Mouse (Mus musculus) midbrain, embryonic 11.5 days (tissue): ENCODE data around the gene Mecr. TPM values are rescaled to one million over a fixed set of nuclear protein-coding genes. Genes with fewer than 3 reads are reported as not detected.

ENCODE experiments used
- ATAC-seq: fragments of 200-750 bp; cut with Nextera tagmentation; 2 replicates; pipeline ENCODE4 v1.8.0; 2017; ENCODE audit warnings: moderate TSS enrichment, moderate library complexity; ENCODE audit not compliant: low FRiP score
- DNase-seq: peaks from one replicate; pipeline ENCODE4 v3.0.0; 2015; ENCODE audit warnings: low spot score; ENCODE audit errors: missing footprints
- H3K27ac ChIP-seq: fragments of 300-500 bp; sonication (generic); 2 replicates; pipeline ENCODE4 v1.5.1; 2014; ENCODE audit warnings: low read depth, low read length
- H3K27me3 ChIP-seq: fragments of 300-500 bp; sonication (generic); 2 replicates; pipeline ENCODE4 v1.6.1; 2014; ENCODE audit warnings: mild to moderate bottlenecking, low read length, moderate library complexity, mixed read lengths; ENCODE audit not compliant: control insufficient read depth, insufficient read depth
- H3K36me3 ChIP-seq: fragments of 300-500 bp; sonication (generic); 2 replicates; pipeline ENCODE4 v1.6.1; 2014; ENCODE audit warnings: mild to moderate bottlenecking, low read length, moderate library complexity, mixed read lengths; ENCODE audit not compliant: control insufficient read depth, insufficient read depth
- H3K4me1 ChIP-seq: fragments of 300-500 bp; sonication (generic); 2 replicates; pipeline ENCODE4 v1.6.1; 2014; ENCODE audit warnings: low read length; ENCODE audit not compliant: control insufficient read depth, insufficient read depth
- H3K4me2 ChIP-seq: fragments of 300-500 bp; sonication (generic); 2 replicates; pipeline ENCODE4 v1.6.1; 2014; ENCODE audit warnings: mild to moderate bottlenecking, moderate library complexity
- H3K4me3 ChIP-seq: fragments of 300-500 bp; sonication (generic); 2 replicates; pipeline ENCODE4 v1.5.1; 2014; ENCODE audit warnings: low read depth, low read length
- H3K9ac ChIP-seq: fragments of 300-500 bp; sonication (generic); 2 replicates; pipeline ENCODE4 v1.6.1; 2014; ENCODE audit warnings: low read length
- H3K9me3 ChIP-seq: fragments of 300-500 bp; sonication (generic); 2 replicates; pipeline ENCODE4 v1.6.1; 2016; ENCODE audit warnings: low read length; ENCODE audit not compliant: control insufficient read depth
- WGBS: fragments of 180-500 bp; shearing (Covaris S2); extraction: QIAGEN DNeasy Blood & Tissue Kit; methylation state at CpG from one replicate; pipeline ENCODE4 v1.1.7; 2014; 5-methylcytosine and 5-hydroxymethylcytosine counted together
- polyA plus RNA-seq: library from polyadenylated mRNA; unstranded; fragments of >200 nt; fragmentation: Nextera tagmentation; extraction: Ambion mirVana; gene quantifications from 2 replicates; pipeline ENCODE4 v1.2.1, GENCODE M21; 2014

Gene Mecr
- polyA plus RNA-seq, 1 experiment from 2014 or later: 40.3 TPM

- DNase-seq (no peak), ATAC-seq (no peak)
- peaks cover 46% of the 10 kb centered on the region for H3K36me3 ChIP-seq
- H3K4me1 ChIP-seq: no peaks in the 10 kb centered on the region
- H3K4me3 ChIP-seq: no peak overlapping the region
- WGBS: 96% methylated on average over 5 of the region's 5 CpGs
- H3K9ac ChIP-seq: no peak overlapping the region
- no peaks in the 10 kb centered on the region for H3K9me3 ChIP-seq
- no peak overlapping the region for H3K27ac ChIP-seq
- H3K27me3 ChIP-seq: no peaks in the 10 kb centered on the region
- no peak overlapping the region for H3K4me2 ChIP-seq
Observed at GRCm38 (mm10) chr4:131897109-131897508, 53.8 kb downstream of the Mecr start.

GRCm38 (mm10) chr4:131897787-131898186 lies 54.5 kb downstream of the Mecr start:
- no peaks in the 10 kb centered on the region for H3K9me3 ChIP-seq
- H3K36me3 ChIP-seq: peaks cover 47% of the 10 kb centered on the region
- no peak overlapping the region for H3K4me3 ChIP-seq
- H3K4me1 ChIP-seq: no peaks in the 10 kb centered on the region
- WGBS: 97% methylated on average over 8 of the region's 8 CpGs
- DNase-seq: no peak
- no peak for ATAC-seq
- no peaks in the 10 kb centered on the region for H3K27me3 ChIP-seq
- H3K27ac ChIP-seq: no peak overlapping the region
- no peak overlapping the region for H3K4me2 ChIP-seq
- H3K9ac ChIP-seq: no peak overlapping the region

GRCm38 (mm10) chr4:131898503-131899179 lies 55.4 kb downstream of the Mecr start:
- Histone ChIP-seq H3K4me2 (no peak overlapping the region), H3K4me1 (no peaks in the 10 kb centered on the region), H3K27ac (no peak overlapping the region), H3K36me3 (peaks cover 40% of the 10 kb centered on the region), H3K4me3 (no peak overlapping the region), H3K9ac (no peak overlapping the region), H3K9me3 (no peaks in the 10 kb centered on the region), H3K27me3 (no peaks in the 10 kb centered on the region)
- ATAC-seq (no peak), DNase-seq (no peak)
- WGBS: 93% methylated on average over 12 of the region's 12 CpGs

- H3K27ac ChIP-seq: no peak overlapping the region
- H3K9me3 ChIP-seq: no peaks in the 10 kb centered on the region
- peaks cover 36% of the 10 kb centered on the region for H3K36me3 ChIP-seq
- no peaks in the 10 kb centered on the region for H3K4me1 ChIP-seq
- DNase-seq: no peak
- no peak overlapping the region for H3K9ac ChIP-seq
- WGBS: 97% methylated on average over 6 of the region's 6 CpGs
- no peaks in the 10 kb centered on the region for H3K27me3 ChIP-seq
- no peak overlapping the region for H3K4me3 ChIP-seq
- no peak overlapping the region for H3K4me2 ChIP-seq
- no peak for ATAC-seq
Observed at GRCm38 (mm10) chr4:131899180-131899554, 55.9 kb downstream of the Mecr start.

GRCm38 (mm10) chr4:131901090-131901489 lies 57.8 kb downstream of the Mecr start:
- Histone ChIP-seq H3K27me3 (no peaks in the 10 kb centered on the region), H3K9ac (no peak overlapping the region), H3K27ac (no peak overlapping the region), H3K4me3 (no peak overlapping the region), H3K36me3 (peaks cover 37% of the 10 kb centered on the region), H3K4me1 (no peaks in the 10 kb centered on the region), H3K4me2 (no peak overlapping the region), H3K9me3 (no peaks in the 10 kb centered on the region)
- 91% methylated on average over 15 of the region's 15 CpGs for WGBS
- DNase-seq (no peak), ATAC-seq (no peak)

- peak; percentile 87 for DNase-seq
Observed at GRCm38 (mm10) chr4:131904478-131904877, 61.2 kb downstream of the Mecr start.

GRCm38 (mm10) chr4:131906423-131906822 lies 63.2 kb downstream of the Mecr start:
- WGBS: 87% methylated on average over 6 of the region's 6 CpGs
- no peak for ATAC-seq

More at GRCm38 (mm10) chr4:131904478-131904877, 61.2 kb downstream of the Mecr start:
- Histone ChIP-seq H3K4me3 (no peak overlapping the region), H3K27me3 (no peaks in the 10 kb centered on the region), H3K9me3 (no peaks in the 10 kb centered on the region), H3K4me1 (no peaks in the 10 kb centered on the region; the same call in 1 of the 2 replicates), H3K9ac (no peak overlapping the region), H3K4me2 (no peak overlapping the region), H3K27ac (no peak overlapping the region), H3K36me3 (peaks cover 23% of the 10 kb centered on the region)
- WGBS: 58% methylated on average over 8 of the region's 8 CpGs
- no peak; the same call in 1 of the 2 replicates for ATAC-seq

GRCm38 (mm10) chr4:131907912-131908311 lies 64.6 kb downstream of the Mecr start:
- 93% methylated on average over 3 of the region's 3 CpGs for WGBS
- Histone ChIP-seq H3K4me1 (peaks cover 12% of the 10 kb centered on the region), H3K4me3 (no peak overlapping the region), H3K27me3 (peaks cover 5% of the 10 kb centered on the region), H3K36me3 (peaks cover 4% of the 10 kb centered on the region; the same call in 1 of the 2 replicates), H3K9me3 (no peaks in the 10 kb centered on the region), H3K4me2 (no peak overlapping the region), H3K9ac (no peak overlapping the region), H3K27ac (no peak overlapping the region)
- peak; percentile 89 for DNase-seq
- no peak for ATAC-seq

More at GRCm38 (mm10) chr4:131906423-131906822, 63.2 kb downstream of the Mecr start:
- Histone ChIP-seq H3K27ac (no peak overlapping the region), H3K36me3 (peaks cover 9% of the 10 kb centered on the region), H3K9me3 (no peaks in the 10 kb centered on the region), H3K4me3 (no peak overlapping the region), H3K4me2 (no peak overlapping the region), H3K27me3 (no peaks in the 10 kb centered on the region), H3K4me1 (peaks cover 12% of the 10 kb centered on the region), H3K9ac (no peak overlapping the region)
- no peak for DNase-seq

GRCm38 (mm10) chr4:131910237-131910994 lies 67.1 kb downstream of the Mecr start:
- H3K4me2 ChIP-seq: peak overlapping the region; percentile 6; the same call in 1 of the 2 replicates

More at GRCm38 (mm10) chr4:131910237-131910994, 67.1 kb downstream of the Mecr start:
- ATAC-seq (peak; percentile 67), DNase-seq (peak; percentile 92)
- no peak overlapping the region for H3K9ac ChIP-seq
- no peak overlapping the region for H3K4me3 ChIP-seq
- peaks cover 21% of the 10 kb centered on the region for H3K27me3 ChIP-seq
- H3K27ac ChIP-seq: no peak overlapping the region
- H3K9me3 ChIP-seq: no peaks in the 10 kb centered on the region
- 23% methylated on average over 18 of the region's 21 CpGs for WGBS
- H3K4me1 ChIP-seq: peaks cover 18% of the 10 kb centered on the region
- peaks cover 4% of the 10 kb centered on the region; the same call in 1 of the 2 replicates for H3K36me3 ChIP-seq
